Mouse (Mus musculus) gastrocnemius, postnatal 14 days (tissue): Measurements from ENCODE around the gene Acaa1a. TPM values are rescaled to one million over a fixed set of nuclear protein-coding genes. Genes with fewer than 3 reads are reported as not detected.

Experiments used
- DNase-seq: peaks from one replicate; pipeline ENCODE4 v3.0.0; 2021; ENCODE audit warnings: mixed read lengths
- intact Hi-C: fragments of 180-260 bp; cut with DNase I; formaldehyde crosslinking; loops from one replicate; pipeline ENCODE4 v1.15.1; 2025; ENCODE audit warnings: low total_unique reads
- total RNA-seq, 2 experiments: library from RNA; stranded (reverse); gene quantifications; 2 replicates each; pipeline ENCODE4 v1.2.3; 2021

The Acaa1a gene
- total RNA-seq, 2 experiments from 2014 or later, result 41.3 to 44.3 TPM

GRCm38 (mm10) chr9:119371251-119371650 is 31.8 kb downstream of the Acaa1a start:
- no peak for DNase-seq
- intact Hi-C loops, result no loop called here

GRCm38 (mm10) chr9:119375008-119375407 is 35.5 kb downstream of the Acaa1a start:
- intact Hi-C loops, result no loop called here
- DNase-seq, result no peak

GRCm38 (mm10) chr9:119375556-119375955 is 36.1 kb downstream of the Acaa1a start:
- no peak for DNase-seq
- intact Hi-C loops, result no loop called here

- intact Hi-C loops, result no loop called here
- DNase-seq, result no peak
Measured at GRCm38 (mm10) chr9:119378231-119378630, 38.8 kb downstream of the Acaa1a start.

- intact Hi-C loops, result no loop called here
- DNase-seq, result no peak
Measured at GRCm38 (mm10) chr9:119382603-119383002, 43.1 kb downstream of the Acaa1a start.

- DNase-seq, result no peak
Measured at GRCm38 (mm10) chr9:119388956-119389355, 49.5 kb downstream of the Acaa1a start.

GRCm38 (mm10) chr9:119390214-119390613 is 50.7 kb downstream of the Acaa1a start:
- intact Hi-C loops, result no loop called here
- no peak for DNase-seq

More at GRCm38 (mm10) chr9:119388956-119389355, 49.5 kb downstream of the Acaa1a start:
- intact Hi-C loops, result no loop called here

- intact Hi-C loops, result loop anchor here (5.0 kb wide), 1 partner anchor 42 kb away; no protein-coding TSS in a partner anchor
- DNase-seq, result no peak
Measured at GRCm38 (mm10) chr9:119394808-119395207, 55.3 kb downstream of the Acaa1a start.

Other genes with a start within 250 kb of the Acaa1a start
- gene Plcd1, start 246.2 kb upstream of the Acaa1a start, total RNA-seq, result 10 to 100 TPM; 11.6 to 11.7 TPM
- under 1 TPM in 1 of 2 experiments, not detected in 1; 0.12 TPM for gene Dlec1, start 237.2 kb upstream of the Acaa1a start, total RNA-seq
- gene Acaa1b, start 182.6 kb upstream of the Acaa1a start, total RNA-seq, result 1 to 10 TPM; 1.1 to 1.3 TPM
- not detected for gene Gm47289, start 180.5 kb upstream of the Acaa1a start, total RNA-seq
- not detected for gene Slc22a13, start 130.6 kb upstream of the Acaa1a start, total RNA-seq
- 10 to 100 TPM; 31.1 to 34.4 TPM for gene Oxsr1, start 17.2 kb upstream of the Acaa1a start, total RNA-seq
- 1 to 10 TPM; 7.0 to 7.5 TPM for gene Myd88, start 1.7 kb downstream of the Acaa1a start, total RNA-seq
- gene Xylb, start 17.7 kb downstream of the Acaa1a start, total RNA-seq, result under 1 TPM; 0.27 to 0.35 TPM
- not detected for gene Slc22a14, start 25.9 kb downstream of the Acaa1a start, total RNA-seq
- 1 to 10 TPM; 6.5 to 7.3 TPM for gene Acvr2b, start 62.4 kb downstream of the Acaa1a start, total RNA-seq
- 1 to 10 TPM; 1.4 to 1.9 TPM for gene Exog, start 105.3 kb downstream of the Acaa1a start, total RNA-seq
- gene Scn5a, start 239.3 kb downstream of the Acaa1a start, total RNA-seq, result under 1 TPM; 0.22 to 0.53 TPM